Mouse (Mus musculus) midbrain, postnatal 0 days (tissue): ENCODE data around the gene Gm20388. TPM values are rescaled to one million over a fixed set of nuclear protein-coding genes. Genes with fewer than 3 reads are reported as not detected.

Experiments used
- ATAC-seq: fragments of 200-750 bp; cut with Nextera tagmentation; 2 replicates; pipeline ENCODE4 v1.8.0; 2017; ENCODE audit warnings: moderate number of reproducible peaks, mild to moderate bottlenecking, moderate TSS enrichment, moderate library complexity; ENCODE audit not compliant: low FRiP score
- DNase-seq: peaks from one replicate; pipeline ENCODE4 v3.0.0-alpha.2; 2015; ENCODE audit warnings: low spot score
- H3K27ac ChIP-seq: fragments of 300-500 bp; sonication (generic); 2 replicates; pipeline ENCODE4 v1.5.1; 2014; ENCODE audit warnings: low read depth, mild to moderate bottlenecking, low read length, mixed read lengths
- H3K27me3 ChIP-seq: fragments of 300-500 bp; sonication (generic); 2 replicates; pipeline ENCODE4 v1.6.1; 2014; ENCODE audit warnings: low read length, control low read depth, mixed read lengths; ENCODE audit not compliant: insufficient read depth
- H3K36me3 ChIP-seq: fragments of 300-500 bp; sonication (generic); 2 replicates; pipeline ENCODE4 v1.6.1; 2014; ENCODE audit warnings: low read length, control low read depth, mixed read lengths; ENCODE audit not compliant: insufficient read depth
- H3K4me1 ChIP-seq: fragments of 300-500 bp; sonication (generic); 2 replicates; pipeline ENCODE4 v1.6.1; 2014; ENCODE audit warnings: mild to moderate bottlenecking, control low read depth, antibody characterized with exemption, low read length, mixed read lengths; ENCODE audit not compliant: insufficient read depth
- H3K4me2 ChIP-seq: fragments of 300-500 bp; sonication (generic); 2 replicates; pipeline ENCODE4 v1.6.1; 2014; ENCODE audit warnings: low read depth, mild to moderate bottlenecking, low read length, mixed read lengths; ENCODE audit not compliant: poor library complexity, severe bottlenecking
- H3K4me3 ChIP-seq: fragments of 300-500 bp; sonication (generic); 2 replicates; pipeline ENCODE4 v1.5.1; 2014; ENCODE audit warnings: low read depth, mild to moderate bottlenecking, low read length, moderate library complexity
- H3K9ac ChIP-seq: fragments of 300-500 bp; sonication (generic); replicated peaks from 2 replicates; pipeline ENCODE4 v1.6.1; 2014; ENCODE audit warnings: mild to moderate bottlenecking, low read length, moderate library complexity, mixed read lengths; ENCODE audit not compliant: poor library complexity, severe bottlenecking
- H3K9me3 ChIP-seq: fragments of 300-500 bp; sonication (generic); 2 replicates; pipeline ENCODE4 v1.6.1; 2016; ENCODE audit warnings: low read length, control low read depth
- CTCF ChIP-seq: IDR thresholded peaks from 2 replicates; pipeline ENCODE4 v1.5.1; 2016; ENCODE audit warnings: antibody characterized with exemption, mild to moderate bottlenecking
- WGBS: fragments of 180-500 bp; shearing (Covaris S2); extraction: QIAGEN DNeasy Blood & Tissue Kit; methylation state at CpG from one replicate; pipeline ENCODE4 v1.1.7; 2014; 5-methylcytosine and 5-hydroxymethylcytosine counted together
- polyA plus RNA-seq: library from polyadenylated mRNA; unstranded; fragments of >200 nt; fragmentation: Nextera tagmentation; extraction: Ambion mirVana; gene quantifications from 2 replicates; pipeline ENCODE4 v1.2.1, GENCODE M21; 2015
- total RNA-seq: library from RNA; depleted of rRNA; stranded (reverse); fragments of >200 nt; gene quantifications from 2 replicates; pipeline ENCODE4 v1.2.3, GENCODE M21; 2014

Gm20388 gene
- total and polyA plus RNA-seq, 2 experiments from 2014 or later, result 74.2 TPM; not detected in 1

- 37% methylated on average over 4 of the region's 4 CpGs for WGBS
- H3K27me3 ChIP-seq, result peaks cover 8% of the 10 kb centered on the region; the same call in 1 of the 2 replicates
- H3K4me3 ChIP-seq, result no peak overlapping the region
- H3K36me3 ChIP-seq, result no peaks in the 10 kb centered on the region
- DNase-seq, result no peak
- no peak for TF ChIP-seq CTCF
- ATAC-seq, result no peak
- H3K9me3 ChIP-seq, result no peaks in the 10 kb centered on the region
- peaks cover 9% of the 10 kb centered on the region; the same call in 1 of the 2 replicates for H3K4me1 ChIP-seq
- H3K27ac ChIP-seq, result no peak overlapping the region
- H3K4me2 ChIP-seq, result no peak overlapping the region
- H3K9ac ChIP-seq, result no peak overlapping the region
Measured at GRCm38 (mm10) chr8:123732332-123732731, 3821.7 kb downstream of the Gm20388 start.

GRCm38 (mm10) chr8:123734486-123734885, 3823.8 kb downstream of the Gm20388 start:
- Histone ChIP-seq H3K27ac (no peak overlapping the region), H3K9me3 (no peaks in the 10 kb centered on the region), H3K9ac (no peak overlapping the region), H3K4me3 (no peak overlapping the region), H3K4me1 (peaks cover 6% of the 10 kb centered on the region; the same call in 1 of the 2 replicates), H3K36me3 (no peaks in the 10 kb centered on the region), H3K4me2 (no peak overlapping the region), H3K27me3 (peaks cover 8% of the 10 kb centered on the region; the same call in 1 of the 2 replicates)
- ATAC-seq, result no peak
- no peak for TF ChIP-seq CTCF
- DNase-seq, result no peak
- WGBS, result 82% methylated on average over 8 of the region's 8 CpGs

- Histone ChIP-seq H3K4me1 (no peaks in the 10 kb centered on the region), H3K9me3 (no peaks in the 10 kb centered on the region), H3K9ac (no peak overlapping the region), H3K27me3 (no peaks in the 10 kb centered on the region), H3K27ac (no peak overlapping the region), H3K36me3 (no peaks in the 10 kb centered on the region), H3K4me3 (no peak overlapping the region), H3K4me2 (no peak overlapping the region)
- ATAC-seq (no peak), DNase-seq (no peak)
- WGBS, result 73% methylated on average over 9 of the region's 9 CpGs
- no peak for TF ChIP-seq CTCF
Measured at GRCm38 (mm10) chr8:123736974-123737373, 3826.3 kb downstream of the Gm20388 start.

DNA sequence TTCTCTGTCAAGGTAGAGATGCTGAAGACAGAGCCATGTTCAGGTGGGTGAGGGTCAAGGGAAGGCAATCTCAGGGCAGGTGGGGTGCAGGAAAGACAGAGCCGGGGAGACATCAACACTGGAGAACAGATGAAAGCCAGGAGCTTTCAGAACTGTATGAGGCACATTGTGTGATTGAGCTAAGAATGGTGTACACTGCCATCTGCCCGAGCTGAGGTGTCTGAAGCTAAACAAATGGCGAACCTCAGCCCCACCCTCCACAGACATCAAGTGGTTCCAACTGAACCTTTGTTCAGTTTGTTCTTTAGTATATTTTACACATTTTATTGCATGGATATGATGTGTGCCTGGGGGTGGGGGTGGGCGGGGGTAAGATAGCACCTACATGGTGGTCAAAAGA, 3829.6 kb downstream of the Gm20388 start:
- DNase-seq (no peak), ATAC-seq (no peak)
- Histone ChIP-seq H3K4me1 (no peaks in the 10 kb centered on the region), H3K9me3 (no peaks in the 10 kb centered on the region), H3K9ac (no peak overlapping the region), H3K4me2 (no peak overlapping the region), H3K27ac (no peak overlapping the region), H3K36me3 (no peaks in the 10 kb centered on the region), H3K4me3 (no peak overlapping the region), H3K27me3 (no peaks in the 10 kb centered on the region)
- no peak for TF ChIP-seq CTCF
- WGBS, result 63% methylated on average over 4 of the region's 4 CpGs

- H3K27me3 ChIP-seq, result no peaks in the 10 kb centered on the region
- no peak overlapping the region for H3K4me2 ChIP-seq
- no peak overlapping the region for H3K27ac ChIP-seq
- ATAC-seq (no peak), DNase-seq (no peak)
- no peaks in the 10 kb centered on the region for H3K36me3 ChIP-seq
- 38% methylated on average over 9 of the region's 9 CpGs for WGBS
- H3K4me1 ChIP-seq, result no peaks in the 10 kb centered on the region
- no peak overlapping the region for H3K4me3 ChIP-seq
- no peak overlapping the region for H3K9ac ChIP-seq
- TF ChIP-seq CTCF, result no peak
- no peaks in the 10 kb centered on the region for H3K9me3 ChIP-seq
Measured at GRCm38 (mm10) chr8:123741232-123741631, 3830.6 kb downstream of the Gm20388 start.

DNA sequence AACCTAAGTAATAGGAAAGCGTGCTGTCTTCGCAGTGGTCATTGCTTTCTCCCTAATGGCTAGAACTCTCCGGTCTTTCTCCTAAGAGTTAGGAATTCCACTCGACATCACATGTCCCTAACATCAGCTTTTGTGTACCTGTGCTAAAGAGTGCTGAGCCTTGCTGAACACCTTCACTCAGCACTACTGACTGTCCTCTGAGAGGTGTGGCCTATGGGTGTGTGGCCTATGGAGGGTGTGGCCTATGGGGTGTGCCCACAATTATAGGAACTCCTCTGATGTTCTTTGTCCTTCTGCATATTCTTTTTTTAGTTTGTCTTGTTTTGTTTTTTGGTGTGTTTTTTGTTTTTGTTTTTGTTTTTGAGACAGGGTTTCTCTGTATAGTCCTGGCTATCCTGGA, 3835.8 kb downstream of the Gm20388 start:
- H3K27me3 ChIP-seq, result no peaks in the 10 kb centered on the region
- no peaks in the 10 kb centered on the region for H3K36me3 ChIP-seq
- no peak overlapping the region for H3K27ac ChIP-seq
- no peak for ATAC-seq
- no peak overlapping the region for H3K9ac ChIP-seq
- no peak for DNase-seq
- no peak overlapping the region for H3K4me3 ChIP-seq
- no peaks in the 10 kb centered on the region for H3K4me1 ChIP-seq
- no peak for TF ChIP-seq CTCF
- 94% methylated on average over 4 of the region's 4 CpGs for WGBS
- H3K4me2 ChIP-seq, result no peak overlapping the region
- H3K9me3 ChIP-seq, result no peaks in the 10 kb centered on the region
